Mouse (Mus musculus): ENCODE measurements around the gene Gdpd5. TPM values are rescaled to one million over a fixed set of nuclear protein-coding genes. Genes with fewer than 3 reads are reported as not detected.
A peak's percentile ranks its signal among the peaks of the same experiment; 100 is the strongest.
"Not testable (repeated sequence)": the region's sequence is repeated elsewhere in the genome, so short reads cannot be mapped to it uniquely, and the experiment has no call there.

The Gdpd5 gene
- total RNA-seq, 1 experiment from 2014 or later: 1.3 TPM

GRCm38 (mm10) chr7:99360803-99361414, 20.3 kb upstream of the Gdpd5 start:
- no peak for ATAC-seq (replicated peaks; ENCODE audit: insufficient number of reproducible peaks, low FRiP score, low TSS enrichment, poor library complexity, severe bottlenecking)

GRCm38 (mm10) chr7:99362137-99362536, 19.1 kb upstream of the Gdpd5 start:
- no peak for ATAC-seq (replicated peaks; ENCODE audit: insufficient number of reproducible peaks, low FRiP score, low TSS enrichment, poor library complexity, severe bottlenecking)

- ATAC-seq (replicated peaks; ENCODE audit: insufficient number of reproducible peaks, low FRiP score, low TSS enrichment, poor library complexity, severe bottlenecking): peak; percentile 63; the same call in 1 of the 2 replicates
These were observed 16.1 kb upstream of the Gdpd5 start for GRCm38 (mm10) chr7:99365069-99365468.

- no peak for ATAC-seq (replicated peaks; ENCODE audit: insufficient number of reproducible peaks, low FRiP score, low TSS enrichment, poor library complexity, severe bottlenecking)
These were observed 14.5 kb upstream of the Gdpd5 start for GRCm38 (mm10) chr7:99366716-99367115.

- ATAC-seq (replicated peaks; ENCODE audit: insufficient number of reproducible peaks, low FRiP score, low TSS enrichment, poor library complexity, severe bottlenecking): not testable (repeated sequence)
These were observed 6.9 kb upstream of the Gdpd5 start for GRCm38 (mm10) chr7:99374325-99374724.

DNA sequence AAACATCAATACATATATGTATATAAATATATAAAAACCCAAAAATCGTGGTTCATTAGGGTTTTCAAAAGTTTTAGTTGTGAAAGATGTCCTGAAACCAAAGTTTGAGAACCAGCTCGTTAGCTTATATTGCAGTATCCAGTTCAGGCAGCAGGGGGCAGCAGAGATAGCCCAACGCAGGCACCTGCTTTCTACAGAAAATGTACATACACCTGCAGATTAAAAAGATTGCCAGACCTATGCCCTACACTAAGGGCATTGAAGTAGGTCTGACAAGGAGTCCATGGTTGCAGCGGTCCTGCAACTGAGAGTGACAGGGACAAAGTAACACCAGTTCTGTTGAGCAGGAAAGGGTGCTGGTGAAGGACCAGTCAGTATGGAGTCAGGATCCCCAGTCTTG, 5.8 kb upstream of the Gdpd5 start:
- ATAC-seq (replicated peaks; ENCODE audit: insufficient number of reproducible peaks, low FRiP score, low TSS enrichment, poor library complexity, severe bottlenecking): peak; percentile 37; the same call in 1 of the 2 replicates

GRCm38 (mm10) chr7:99378870-99379269, 2.3 kb upstream of the Gdpd5 start:
- no peak for ATAC-seq (replicated peaks; ENCODE audit: insufficient number of reproducible peaks, low FRiP score, low TSS enrichment, poor library complexity, severe bottlenecking)

GRCm38 (mm10) chr7:99380491-99381213, 562 bp upstream of the Gdpd5 start:
- ATAC-seq (replicated peaks; ENCODE audit: insufficient number of reproducible peaks, low FRiP score, low TSS enrichment, poor library complexity, severe bottlenecking): peak; percentile 36; the same call in 1 of the 2 replicates

DNA sequence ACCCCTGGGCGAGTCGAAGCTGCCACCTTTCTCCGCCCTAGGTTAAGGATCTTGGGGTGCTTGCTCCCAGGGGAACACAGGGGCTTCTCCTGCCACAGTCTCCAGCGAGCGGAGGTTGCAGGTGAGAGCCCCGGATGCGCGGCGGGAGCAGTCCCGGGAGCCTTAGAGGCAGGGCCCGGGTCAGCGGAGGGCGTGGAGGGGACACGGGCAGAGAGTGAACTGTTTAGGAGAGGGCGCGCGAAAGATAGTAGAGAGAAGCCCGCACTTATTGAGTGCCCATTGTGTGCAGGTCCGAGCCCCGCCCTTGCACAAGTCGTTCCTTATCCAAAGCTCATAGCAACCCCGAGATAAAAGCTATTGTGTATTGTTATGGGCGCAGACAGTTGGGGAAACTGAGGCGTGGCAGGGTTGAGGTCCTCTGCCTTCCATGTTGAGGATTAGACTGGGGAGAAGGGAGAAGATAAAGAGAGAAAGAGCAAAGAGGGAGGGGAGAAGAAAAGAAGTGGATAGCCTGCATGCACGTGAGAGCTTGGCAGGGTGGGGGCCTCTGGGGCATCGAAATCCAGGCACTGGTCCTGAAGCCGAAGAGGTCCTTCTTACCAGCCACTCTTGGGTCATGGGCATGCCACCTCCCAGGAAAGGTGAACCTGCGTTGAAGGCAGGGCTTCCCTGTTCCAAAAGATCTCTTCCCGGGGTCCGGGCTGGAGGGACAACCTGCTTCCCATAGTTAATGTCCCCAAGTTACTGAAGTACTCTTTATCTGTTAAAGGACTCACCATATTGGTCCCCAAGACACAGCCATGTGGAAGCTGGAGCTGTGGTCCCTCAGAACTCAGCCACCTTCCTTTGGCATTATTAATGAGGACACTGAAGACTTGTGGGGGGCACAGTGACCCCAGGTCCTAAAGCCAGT, 1.1 kb downstream of the Gdpd5 start:
- no peak for ATAC-seq (replicated peaks; ENCODE audit: insufficient number of reproducible peaks, low FRiP score, low TSS enrichment, poor library complexity, severe bottlenecking)

DNA sequence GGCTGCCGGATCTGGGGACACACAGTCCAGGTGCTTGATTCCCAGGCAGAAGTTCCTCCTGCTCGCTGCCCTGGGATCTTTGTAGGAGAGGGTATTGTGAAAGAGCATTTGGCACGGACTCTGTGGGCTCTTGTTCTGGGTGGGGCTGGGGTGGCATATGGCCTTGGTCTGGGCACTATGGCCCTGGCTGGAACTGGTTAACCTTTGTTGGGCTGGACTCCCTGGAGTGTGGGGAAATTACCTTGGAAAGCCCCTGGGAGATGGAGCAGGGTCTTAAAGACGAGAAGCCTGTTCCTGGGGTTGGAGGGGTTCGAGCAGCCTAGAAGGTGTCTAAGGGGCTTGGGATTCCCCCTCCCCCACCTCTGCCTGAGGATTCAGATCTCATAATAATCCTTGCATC, 2.0 kb downstream of the Gdpd5 start:
- ATAC-seq (replicated peaks; ENCODE audit: insufficient number of reproducible peaks, low FRiP score, low TSS enrichment, poor library complexity, severe bottlenecking): no peak

- no peak for ATAC-seq (replicated peaks; ENCODE audit: insufficient number of reproducible peaks, low FRiP score, low TSS enrichment, poor library complexity, severe bottlenecking)
These were observed 2.9 kb downstream of the Gdpd5 start for GRCm38 (mm10) chr7:99384101-99384611.

- ATAC-seq (replicated peaks; ENCODE audit: insufficient number of reproducible peaks, low FRiP score, low TSS enrichment, poor library complexity, severe bottlenecking): no peak
These were observed 4.8 kb downstream of the Gdpd5 start for GRCm38 (mm10) chr7:99386030-99386429.

DNA sequence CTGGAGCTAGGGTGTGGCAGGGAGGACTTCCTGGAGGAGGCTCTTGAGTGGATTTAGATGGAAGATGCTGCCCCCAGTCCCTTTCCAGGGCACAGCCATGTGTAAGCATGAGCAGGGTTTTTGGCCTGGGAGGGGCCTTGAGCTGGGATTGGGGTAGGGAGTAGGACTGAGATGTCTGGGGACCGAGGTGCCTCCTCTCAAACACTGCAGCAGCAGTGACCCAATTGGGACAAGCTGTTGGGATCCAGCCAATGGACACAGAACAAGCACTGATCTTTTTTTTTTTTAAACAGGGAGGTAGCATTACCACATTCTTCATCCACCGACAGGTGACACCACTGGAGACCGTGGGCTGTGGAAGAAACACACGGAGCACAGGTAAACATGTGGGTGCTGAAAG, 5.6 kb downstream of the Gdpd5 start:
- ATAC-seq (replicated peaks; ENCODE audit: insufficient number of reproducible peaks, low FRiP score, low TSS enrichment, poor library complexity, severe bottlenecking): no peak

GRCm38 (mm10) chr7:99387356-99387755, 6.1 kb downstream of the Gdpd5 start:
- ATAC-seq (replicated peaks; ENCODE audit: insufficient number of reproducible peaks, low FRiP score, low TSS enrichment, poor library complexity, severe bottlenecking): no peak

GRCm38 (mm10) chr7:99390559-99390958, 9.3 kb downstream of the Gdpd5 start:
- ATAC-seq (replicated peaks; ENCODE audit: insufficient number of reproducible peaks, low FRiP score, low TSS enrichment, poor library complexity, severe bottlenecking): no peak

GRCm38 (mm10) chr7:99392696-99393095, 11.5 kb downstream of the Gdpd5 start:
- ATAC-seq (replicated peaks; ENCODE audit: insufficient number of reproducible peaks, low FRiP score, low TSS enrichment, poor library complexity, severe bottlenecking): no peak

DNA sequence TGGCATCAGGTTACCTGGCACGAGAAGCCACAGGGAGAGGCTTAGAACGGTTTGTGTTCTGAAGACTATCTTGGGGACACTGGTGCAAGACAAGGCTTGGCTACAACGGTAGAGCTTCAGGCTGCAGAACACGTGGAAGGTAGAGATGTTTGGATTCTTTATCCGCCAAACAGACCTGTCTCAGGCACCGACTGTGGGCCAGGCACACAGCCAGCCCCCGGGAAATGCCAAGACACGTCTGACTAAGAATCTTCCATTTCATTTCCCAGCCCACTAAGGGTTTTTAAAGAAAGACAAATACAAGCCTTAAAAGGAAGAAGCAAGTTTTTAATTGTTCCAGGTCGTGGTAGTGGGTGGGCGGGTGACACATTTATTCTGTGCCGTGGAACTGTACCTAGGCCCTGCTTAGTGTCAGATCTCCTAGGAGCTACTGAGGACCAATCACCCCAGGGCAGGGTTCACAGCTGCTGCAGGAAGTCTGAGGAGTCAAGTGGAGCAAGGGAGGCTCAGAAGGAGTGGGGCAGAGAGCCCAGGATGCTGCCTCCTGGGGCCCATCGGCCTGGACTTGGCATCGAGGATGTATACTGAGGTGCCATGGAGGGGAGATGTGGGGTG, 12.6 kb downstream of the Gdpd5 start:
- no peak for ATAC-seq (replicated peaks; ENCODE audit: insufficient number of reproducible peaks, low FRiP score, low TSS enrichment, poor library complexity, severe bottlenecking)

DNA sequence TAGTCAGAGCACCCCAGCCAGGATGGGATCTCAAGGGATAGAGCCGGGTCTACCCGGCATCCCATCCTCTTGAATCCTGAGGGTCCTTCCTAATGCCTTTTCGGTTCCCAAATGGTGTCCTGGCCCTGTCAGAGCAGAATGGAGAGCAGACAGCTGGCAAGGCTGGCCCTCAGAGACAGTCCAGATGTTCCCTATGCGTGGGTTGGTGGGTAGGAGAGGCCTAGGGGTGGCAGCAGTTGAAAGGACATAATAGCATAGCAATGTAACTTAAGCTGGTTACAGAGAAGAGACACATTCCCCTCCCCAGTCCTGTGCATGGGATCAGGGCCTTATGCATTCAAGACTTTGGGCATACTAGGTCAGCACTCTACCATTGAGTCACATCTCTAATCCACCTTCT, 14.2 kb downstream of the Gdpd5 start:
- no peak for ATAC-seq (replicated peaks; ENCODE audit: insufficient number of reproducible peaks, low FRiP score, low TSS enrichment, poor library complexity, severe bottlenecking)
